ENCODE assay signal across 13 mouse cellular contexts in genomic region chr5:128536393-128536792, GRCm38 (mm10).
DNase-seq lines count a peak whose midpoint lies in the region; ATAC-seq lines count a peak whose summit lies in the region.
"Had no signal": no experiment of that assay in that cellular context is flagged by ENCODE, and none has a peak within 500 bp of the region (broad histone marks: within the 10 kb centered on the region; RNA-seq: fewer than 3 reads in every experiment).

No protein-coding gene starts in this region.

- H3K27ac ChIP-seq in kidney, embryonic 15.5 days = no peak overlapping the region
- peak overlapping the region; percentile 72; the same call in 1 of the 2 replicates for H3K27ac ChIP-seq in embryonic facial prominence, embryonic 10.5 days (replicated peaks)
- H3K27ac ChIP-seq in hindbrain, embryonic 12.5 days = no peak overlapping the region
- H3K27ac ChIP-seq in midbrain, embryonic 16.5 days (ENCODE audit: low read length) = no peak overlapping the region
- H3K27ac ChIP-seq: liver, embryonic 13.5 days had no signal

- H3K4me1 ChIP-seq in kidney, embryonic 15.5 days = peaks cover 9% of the 10 kb centered on the region
- H3K4me1 ChIP-seq in embryonic facial prominence, embryonic 10.5 days = peaks cover 30% of the 10 kb centered on the region
- peaks cover 15% of the 10 kb centered on the region for H3K4me1 ChIP-seq in hindbrain, embryonic 12.5 days
- H3K4me1 ChIP-seq in midbrain, embryonic 16.5 days (ENCODE audit: control insufficient read depth, insufficient read depth, low read length) = peaks cover 5% of the 10 kb centered on the region; the same call in 1 of the 2 replicates
- H3K4me1 ChIP-seq: liver, embryonic 13.5 days had no signal

- no peaks in the 10 kb centered on the region for H3K9me3 ChIP-seq in kidney, embryonic 15.5 days (replicated peaks)
- H3K9me3 ChIP-seq in embryonic facial prominence, embryonic 10.5 days = no peaks in the 10 kb centered on the region
- no peaks in the 10 kb centered on the region for H3K9me3 ChIP-seq in hindbrain, embryonic 12.5 days (replicated peaks)
- no peaks in the 10 kb centered on the region for H3K9me3 ChIP-seq in midbrain, embryonic 16.5 days (replicated peaks; ENCODE audit: control insufficient read depth, low read length, poor library complexity, severe bottlenecking)
- H3K9me3 ChIP-seq: liver, embryonic 13.5 days had no signal

- peak overlapping the region; percentile 24 for H3K4me3 ChIP-seq in kidney, embryonic 15.5 days (replicated peaks)
- H3K4me3 ChIP-seq in embryonic facial prominence, embryonic 10.5 days = peak overlapping the region; percentile 39
- H3K4me3 ChIP-seq in hindbrain, embryonic 12.5 days = 0 out of 2 replicates have a peak overlapping the region, but pooled peaks have one; percentile 10
- no peak overlapping the region for H3K4me3 ChIP-seq in midbrain, embryonic 16.5 days (ENCODE audit: low read depth, low read length)
- H3K4me3 ChIP-seq: liver, embryonic 13.5 days; myocyte had no signal

- H3K4me2 ChIP-seq in kidney, embryonic 15.5 days = peak overlapping the region; percentile 50
- H3K4me2 ChIP-seq in hindbrain, embryonic 12.5 days (replicated peaks) = peak overlapping the region; percentile 35
- peak overlapping the region; percentile 46 for H3K4me2 ChIP-seq in midbrain, embryonic 16.5 days (ENCODE audit: low read length)
- H3K4me2 ChIP-seq: liver, embryonic 13.5 days had no signal

- ATAC-seq in kidney, embryonic 15.5 days (replicated peaks; ENCODE audit: low FRiP score) = 0 out of 2 replicates have a peak, but pooled peaks have one; percentile 56
- ATAC-seq in hindbrain, embryonic 12.5 days (ENCODE audit: low FRiP score) = no peak
- ATAC-seq in midbrain, embryonic 16.5 days = no peak

- 10% methylated on average over 8 of the region's 8 CpGs for WGBS in kidney, embryonic 15.5 days
- 33% methylated on average over 8 of the region's 8 CpGs for WGBS in embryonic facial prominence, embryonic 10.5 days
- WGBS in hindbrain, embryonic 12.5 days = 40% methylated on average over 8 of the region's 8 CpGs
- 11% methylated on average over 8 of the region's 8 CpGs for WGBS in midbrain, embryonic 16.5 days

- DNase-seq in kidney, postnatal 10 days = no peak
- no peak for DNase-seq in embryonic facial prominence, embryonic 10.5 days (ENCODE audit: low spot score)
- no peak for DNase-seq in gastrocnemius, adult 18-20 months (ENCODE audit: low spot score)
- DNase-seq in urinary bladder, postnatal 36 days (ENCODE audit: low spot score in 2 of 2) = no peak
- DNase-seq in cerebellum, postnatal 25 days = no peak
- DNase-seq: adrenal gland, postnatal 36 days; gastrocnemius, postnatal 25 days; kidney, adult 11 months; liver, embryonic 13.5 days had no signal

- no peaks in the 10 kb centered on the region for H3K36me3 ChIP-seq in kidney, embryonic 15.5 days
- H3K36me3 ChIP-seq in embryonic facial prominence, embryonic 10.5 days (replicated peaks) = no peaks in the 10 kb centered on the region
- no peaks in the 10 kb centered on the region for H3K36me3 ChIP-seq in hindbrain, embryonic 12.5 days
- no peaks in the 10 kb centered on the region for H3K36me3 ChIP-seq in midbrain, embryonic 16.5 days (ENCODE audit: control insufficient read depth, insufficient read depth, low read length)
- H3K36me3 ChIP-seq: liver, embryonic 13.5 days had no signal

- H3K9ac ChIP-seq in kidney, embryonic 15.5 days = no peak overlapping the region
- H3K9ac ChIP-seq in hindbrain, embryonic 12.5 days = no peak overlapping the region
- H3K9ac ChIP-seq in midbrain, embryonic 16.5 days (ENCODE audit: low read depth, low read length) = no peak overlapping the region
- H3K9ac ChIP-seq: liver, embryonic 13.5 days had no signal

- peaks cover 3% of the 10 kb centered on the region; the same call in 1 of the 2 replicates for H3K27me3 ChIP-seq in kidney, embryonic 15.5 days
- peaks cover 21% of the 10 kb centered on the region for H3K27me3 ChIP-seq in embryonic facial prominence, embryonic 10.5 days (replicated peaks; ENCODE audit: low read depth, poor library complexity, severe bottlenecking)
- H3K27me3 ChIP-seq in hindbrain, embryonic 12.5 days = no peaks in the 10 kb centered on the region
- H3K27me3 ChIP-seq in midbrain, embryonic 16.5 days (ENCODE audit: control insufficient read depth, insufficient read depth, low read depth, low read length) = no peaks in the 10 kb centered on the region
- H3K27me3 ChIP-seq: liver, embryonic 13.5 days had no signal
